Mouse (Mus musculus): ENCODE results near the gene Plekho1. TPM values are rescaled to one million over a fixed set of nuclear protein-coding genes. Genes with fewer than 3 reads are reported as not detected.

Gene Plekho1
- total and polyA plus RNA-seq, 3 experiments: 22.3 to 24.6 (median 23.4) TPM

DNA sequence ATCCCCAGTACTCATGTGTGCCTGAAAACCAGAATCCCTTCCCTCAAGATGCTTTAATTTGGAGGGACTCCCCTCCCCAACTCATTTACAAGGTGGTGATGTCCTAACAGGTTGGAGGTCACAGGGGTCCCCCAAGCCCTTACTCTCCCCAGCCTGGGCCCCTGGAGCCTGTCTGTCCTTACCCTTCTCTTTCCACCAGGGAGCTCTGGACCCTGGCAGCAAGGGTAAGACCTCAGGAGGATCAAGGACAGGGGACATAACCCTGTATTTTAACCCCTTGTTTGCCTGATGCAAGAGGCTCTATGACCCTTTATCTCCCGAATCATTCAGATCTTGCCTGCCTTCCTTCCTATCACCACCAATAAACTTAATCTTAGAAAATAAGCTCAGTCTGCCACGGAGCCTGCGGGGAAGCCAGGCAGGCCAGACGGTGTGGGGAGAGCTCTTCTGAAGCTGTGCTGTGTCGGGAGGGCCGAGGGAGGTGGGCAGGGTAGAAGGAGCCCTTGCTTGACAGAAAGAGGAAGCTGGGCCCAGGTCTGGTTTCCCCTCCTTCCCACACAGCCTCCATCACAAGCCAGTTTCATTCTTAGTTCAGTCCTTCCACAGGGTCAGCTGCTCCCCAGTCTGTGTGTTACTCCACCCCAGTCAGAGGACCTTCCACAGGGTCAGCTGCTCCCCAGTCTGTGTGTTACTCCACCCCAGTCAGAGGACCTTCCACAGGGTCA lies 8.3 kb downstream of the Plekho1 start (continued):
- TF ChIP-seq RAD21 (IDR thresholded peaks at IDR 0.05; ENCODE audit: low read depth, low read length): no peak; the same call in 1 of the 2 replicates
- 0 out of 2 replicates have a peak, but pooled peaks have one; percentile 54 for TF ChIP-seq POLR2AphosphoS2 (IDR thresholded peaks at IDR 0.05; ENCODE audit: low read depth, low read length)
- TF ChIP-seq ZKSCAN1 (IDR thresholded peaks at IDR 0.05; ENCODE audit: borderline replicate concordance, low read depth, low read length): no peak
- no peak for TF ChIP-seq TBP (conservative IDR thresholded peaks at IDR 0.05; ENCODE audit: low read depth, low read length)
- 0 out of 2 replicates have a peak, but pooled peaks have one; percentile 30 for TF ChIP-seq ETS1 (conservative IDR thresholded peaks at IDR 0.05; ENCODE audit: low read depth, low read length)
- TF ChIP-seq E2F4 (IDR thresholded peaks at IDR 0.05; ENCODE audit: insufficient replicate concordance, low read depth, low read length): no peak
- 0 out of 2 replicates have a peak, but pooled peaks have one; percentile 6 for TF ChIP-seq KAT2A (IDR thresholded peaks at IDR 0.05; ENCODE audit: insufficient replicate concordance, low read length)
- peak; percentile 38; the same call in 1 of the 2 replicates for TF ChIP-seq ELF1 (IDR thresholded peaks at IDR 0.05; ENCODE audit: low read depth, low read length)
- peak; percentile 66 for TF ChIP-seq ZMIZ1 (IDR thresholded peaks at IDR 0.05; ENCODE audit: low read depth, low read length)
- peak; percentile 46 for TF ChIP-seq POLR2A (IDR thresholded peaks at IDR 0.05; ENCODE audit: low read depth, low read length)
- TF ChIP-seq SIN3A (IDR thresholded peaks at IDR 0.05; ENCODE audit: low read length): peak; percentile 57
- peak; percentile 27; the same call in 1 of the 2 replicates for TF ChIP-seq JUN (IDR thresholded peaks at IDR 0.05; ENCODE audit: insufficient read depth, low read depth, low read length)
- no peak for TF ChIP-seq GABPA (IDR thresholded peaks at IDR 0.05; ENCODE audit: insufficient replicate concordance, low read depth, low read length)
- no peak for TF ChIP-seq ZNF384 (IDR thresholded peaks at IDR 0.05; ENCODE audit: low read depth, low read length)
- peak; percentile 33; the same call in 1 of the 2 replicates for TF ChIP-seq MEF2A (IDR thresholded peaks at IDR 0.05; ENCODE audit: borderline replicate concordance, low read depth, low read length)
- TF ChIP-seq PAX5 (IDR thresholded peaks at IDR 0.05; ENCODE audit: low read length): no peak
- TF ChIP-seq MXI1 (IDR thresholded peaks at IDR 0.05; ENCODE audit: low read depth, low read length): no peak
- TF ChIP-seq RCOR1 (conservative IDR thresholded peaks at IDR 0.05; ENCODE audit: low read depth, low read length): no peak
- peak; percentile 48; the same call in 1 of the 2 replicates for TF ChIP-seq BHLHE40 (IDR thresholded peaks at IDR 0.05; ENCODE audit: low read depth, low read length)
- no peak for TF ChIP-seq JUND (conservative IDR thresholded peaks at IDR 0.05; ENCODE audit: low read depth, low read length)

DNA sequence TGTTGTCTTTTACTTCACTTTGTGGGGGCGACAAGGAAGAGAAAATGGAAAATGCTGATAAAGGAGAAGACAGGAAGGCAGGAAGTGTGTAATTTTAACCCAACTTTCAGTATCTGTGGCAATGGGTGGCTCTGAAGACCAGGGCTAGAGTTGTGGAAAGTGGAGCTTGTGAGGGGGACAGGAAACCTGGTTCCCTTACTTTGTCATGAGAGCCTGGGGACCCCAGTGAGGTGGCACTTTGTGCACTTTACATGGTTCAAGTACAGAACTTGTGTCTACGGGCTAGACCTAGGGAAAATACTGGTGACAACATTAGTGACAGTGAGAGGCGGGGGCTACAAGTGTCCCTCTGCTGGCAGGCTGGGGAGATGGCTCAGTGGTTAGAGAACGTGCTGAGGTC lies 8.8 kb downstream of the Plekho1 start:
- peak; percentile 32; the same call in 1 of the 2 replicates for TF ChIP-seq SIN3A (IDR thresholded peaks at IDR 0.05; ENCODE audit: low read length)
- TF ChIP-seq EP300 (IDR thresholded peaks at IDR 0.05; ENCODE audit: low read length): peak; percentile 40; the same call in 1 of the 2 replicates
- peak; percentile 73 for TF ChIP-seq MAFK (IDR thresholded peaks at IDR 0.05; ENCODE audit: insufficient replicate concordance, low read length)
- TF ChIP-seq CHD1 (IDR thresholded peaks at IDR 0.05; ENCODE audit: low read depth, low read length): 0 out of 2 replicates have a peak, but pooled peaks have one; percentile 11
- TF ChIP-seq BHLHE40 (IDR thresholded peaks at IDR 0.05; ENCODE audit: low read depth, low read length): peak; percentile 42; the same call in 1 of the 2 replicates
- TF ChIP-seq MXI1 (IDR thresholded peaks at IDR 0.05; ENCODE audit: low read depth, low read length): no peak; the same call in none of the 2 replicates
- no peak for TF ChIP-seq NRF1 (IDR thresholded peaks at IDR 0.05; ENCODE audit: low read depth, low read length)
- peak; percentile 22; the same call in 1 of the 2 replicates for TF ChIP-seq ETS1 (conservative IDR thresholded peaks at IDR 0.05; ENCODE audit: low read depth, low read length)
- 0 out of 2 replicates have a peak, but pooled peaks have one; percentile 19 for TF ChIP-seq NELFE (IDR thresholded peaks at IDR 0.05; ENCODE audit: low read depth, low read length)
- TF ChIP-seq PAX5 (IDR thresholded peaks at IDR 0.05; ENCODE audit: low read length): no peak
- TF ChIP-seq CHD2 (IDR thresholded peaks at IDR 0.05; ENCODE audit: low read length): no peak
- peak; percentile 33; the same call in 1 of the 2 replicates for TF ChIP-seq MAZ (IDR thresholded peaks at IDR 0.05; ENCODE audit: low read depth, low read length)
- dilution Hi-C loops (cut with MboI; ENCODE audit: extremely low pct_ligation_motif_present, extremely low pct_unique_long_range_greater_than_20kb, low sequenced_read_pairs) (no loop called here), in situ Hi-C loops (cut with MboI; ENCODE audit: low pct_ligation_motif_present, low pct_unique_long_range_greater_than_20kb, low sequenced_read_pairs) (no loop called here)
- Histone ChIP-seq H3K36me3 (replicated peaks in 1 of 2; ENCODE audit: control insufficient read depth in 1 of 2, insufficient read depth in 1 of 2, low read length in 1 of 2) (peaks cover 17 to 25% of the 10 kb centered on the region in 2 experiments), H3K9me3 (replicated peaks; ENCODE audit: low read length) (peaks cover 8% of the 10 kb centered on the region), H3K4me3 (replicated peaks in 1 of 3; ENCODE audit: low read depth in 2 of 3, low read length in 2 of 3, poor library complexity in 1 of 3) (peak overlapping the region in 2 of 3 experiments; percentile 8 to 58), H3K27me3 (replicated peaks) (no peaks in the 10 kb centered on the region), H3K4me1 (ENCODE audit: control insufficient read depth in 1 of 2, insufficient read depth in 2 of 2) (peaks cover 37 to 67% of the 10 kb centered on the region in 2 experiments), H3K4me2 (ENCODE audit: insufficient read depth, low read depth, poor library complexity, severe bottlenecking) (peak overlapping the region; percentile 56), H3K79me2 (replicated peaks; ENCODE audit: control insufficient read depth, extremely low read depth, insufficient read depth, poor library complexity, severe bottlenecking) (no peaks in the 10 kb centered on the region), H3K9ac (ENCODE audit: insufficient read depth, low read depth) (peak overlapping the region; percentile 21; the same call in 1 of the 2 replicates), H3K27ac (ENCODE audit: insufficient read depth, low read depth) (peak overlapping the region; percentile 91)
- peak; percentile 60 for DNase-seq (ENCODE audit: extremely low read depth)

Measured in CH12.LX (cell line).